Mouse (Mus musculus) CH12.LX (cell line): Measurements from ENCODE around the gene Nim1k. TPM values are rescaled to one million over a fixed set of nuclear protein-coding genes. Genes with fewer than 3 reads are reported as not detected.
A peak's percentile ranks its signal among the peaks of the same experiment; 100 is the strongest.

Experiments
- DNase-seq: peaks from one replicate; pipeline ENCODE4 v3.0.0-alpha.2; 2013; ENCODE audit errors: extremely low read depth
- H3K27ac ChIP-seq: 2 replicates; pipeline ENCODE4 v1.5.1; 2012; ENCODE audit warnings: low read depth, mild to moderate bottlenecking, control low read depth, moderate library complexity; ENCODE audit not compliant: insufficient read depth
- H3K27me3 ChIP-seq: replicated peaks from 2 replicates; pipeline ENCODE3; 2012; ENCODE audit warnings: inconsistent platforms
- H3K36me3 ChIP-seq, 2 experiments: replicated peaks in 1 of 2; 2 replicates each; pipeline versions ENCODE3 to v1.6.1; 2012; ENCODE audit warnings: inconsistent platforms in 1 of 2, low read length in 1 of 2, mild to moderate bottlenecking in 1 of 2, mixed read lengths in 1 of 2, moderate library complexity in 1 of 2; ENCODE audit not compliant: control insufficient read depth in 1 of 2, insufficient read depth in 1 of 2
- H3K4me1 ChIP-seq, 2 experiments: 2 replicates each; pipeline ENCODE4 v1.6.1; 2012; ENCODE audit warnings: inconsistent platforms in 1 of 2, moderate library complexity in 1 of 2; ENCODE audit not compliant: insufficient read depth in 2 of 2, control insufficient read depth in 1 of 2
- H3K4me2 ChIP-seq: 2 replicates; pipeline ENCODE4 v1.6.1; 2012; ENCODE audit warnings: low read depth, mild to moderate bottlenecking, control low read depth; ENCODE audit not compliant: poor library complexity, insufficient read depth, severe bottlenecking
- H3K4me3 ChIP-seq, 3 experiments: fragments of 150-350 bp in 1 of 3; sonication (generic) in 1 of 3; replicated peaks in 1 of 3; 2 replicates each; pipeline versions ENCODE3 to v1.5.1; 2011 to 2012; ENCODE audit warnings: low read depth in 2 of 3, low read length in 2 of 3, mild to moderate bottlenecking in 2 of 3, moderate library complexity in 2 of 3, control low read depth in 1 of 3, improper control_type of control experiment in 1 of 3, inconsistent platforms in 1 of 3, mixed read lengths in 1 of 3; ENCODE audit not compliant: poor library complexity in 1 of 3
- H3K79me2 ChIP-seq: replicated peaks from 2 replicates; pipeline ENCODE4 v1.6.1; 2012; ENCODE audit warnings: mild to moderate bottlenecking, moderate library complexity; ENCODE audit not compliant: control insufficient read depth, poor library complexity, insufficient read depth, severe bottlenecking; ENCODE audit errors: extremely low read depth
- H3K9ac ChIP-seq: 2 replicates; pipeline ENCODE4 v1.6.1; 2012; ENCODE audit warnings: low read depth, mild to moderate bottlenecking, control low read depth, moderate library complexity; ENCODE audit not compliant: insufficient read depth
- H3K9me3 ChIP-seq: replicated peaks from 2 replicates; pipeline ENCODE3; 2012; ENCODE audit warnings: low read length, inconsistent platforms, mixed read lengths
- BHLHE40 ChIP-seq: IDR thresholded peaks from 2 replicates; pipeline ENCODE4 v1.6.1; 2011; ENCODE audit warnings: mild to moderate bottlenecking, low read depth, low read length, improper control_type of control experiment
- CHD2 ChIP-seq: IDR thresholded peaks from 2 replicates; pipeline ENCODE4 v1.6.1; 2011; ENCODE audit warnings: low read length, improper control_type of control experiment
- CTCF ChIP-seq, 2 experiments: IDR thresholded peaks in 1 of 2; conservative IDR thresholded peaks in 1 of 2; 2 replicates each; pipeline ENCODE4 v1.5.1; 2011 to 2012; ENCODE audit warnings: low read depth in 2 of 2, low read length in 2 of 2, improper control_type of control experiment in 1 of 2, inconsistent platforms in 1 of 2, mild to moderate bottlenecking in 1 of 2, moderate library complexity in 1 of 2
- E2F4 ChIP-seq: IDR thresholded peaks from 2 replicates; pipeline ENCODE4 v1.6.1; 2011; ENCODE audit warnings: low read depth, low read length, improper control_type of control experiment; ENCODE audit not compliant: insufficient replicate concordance
- ELF1 ChIP-seq: IDR thresholded peaks from 2 replicates; pipeline ENCODE4 v1.6.1; 2014; ENCODE audit warnings: low read depth, mild to moderate bottlenecking, inconsistent platforms, low read length, improper control_type of control experiment
- HCFC1 ChIP-seq: IDR thresholded peaks from 2 replicates; pipeline ENCODE4 v1.6.1; 2012; ENCODE audit warnings: low read depth, mild to moderate bottlenecking, inconsistent platforms, low read length, improper control_type of control experiment
- IRF4 ChIP-seq: IDR thresholded peaks from 2 replicates; pipeline ENCODE4 v1.6.1; 2014; ENCODE audit warnings: low read depth, mild to moderate bottlenecking, inconsistent platforms, low read length, improper control_type of control experiment
- JUND ChIP-seq: conservative IDR thresholded peaks from 2 replicates; pipeline ENCODE4 v1.6.1; 2011; ENCODE audit warnings: low read depth, low read length, improper control_type of control experiment
- KAT2A ChIP-seq: IDR thresholded peaks from 2 replicates; pipeline ENCODE4 v1.6.1; 2012; ENCODE audit warnings: low read length, improper control_type of control experiment, inconsistent platforms; ENCODE audit not compliant: insufficient replicate concordance
- MAX ChIP-seq: IDR thresholded peaks from 2 replicates; pipeline ENCODE4 v1.6.1; 2011; ENCODE audit warnings: low read length, improper control_type of control experiment
- MYC ChIP-seq: IDR thresholded peaks from 2 replicates; pipeline ENCODE4 v1.6.1; 2011; ENCODE audit warnings: low read depth, mild to moderate bottlenecking, improper control_type of control experiment, low read length
- NRF1 ChIP-seq: IDR thresholded peaks from 2 replicates; pipeline ENCODE4 v1.6.1; 2014; ENCODE audit warnings: low read depth, mild to moderate bottlenecking, inconsistent platforms, low read length, improper control_type of control experiment, moderate library complexity
- PAX5 ChIP-seq: IDR thresholded peaks from 2 replicates; pipeline ENCODE4 v1.6.1; 2012; ENCODE audit warnings: low read length, inconsistent platforms, mixed read lengths
- POLR2A ChIP-seq: IDR thresholded peaks from 2 replicates; pipeline ENCODE4 v1.6.1; 2011; ENCODE audit warnings: low read depth, mild to moderate bottlenecking, improper control_type of control experiment, low read length
- POLR2AphosphoS2 ChIP-seq: IDR thresholded peaks from 2 replicates; pipeline ENCODE4 v1.6.1; 2011; ENCODE audit warnings: low read depth, low read length, improper control_type of control experiment
- RAD21 ChIP-seq: IDR thresholded peaks from 2 replicates; pipeline ENCODE4 v1.6.1; 2011; ENCODE audit warnings: low read depth, mild to moderate bottlenecking, low read length, improper control_type of control experiment, moderate library complexity
- SMC3 ChIP-seq: IDR thresholded peaks from 2 replicates; pipeline ENCODE4 v1.6.1; 2011; ENCODE audit warnings: low read depth, low read length, improper control_type of control experiment
- TBP ChIP-seq: conservative IDR thresholded peaks from 2 replicates; pipeline ENCODE4 v1.6.1; 2011; ENCODE audit warnings: low read depth, low read length, improper control_type of control experiment
- TCF12 ChIP-seq: IDR thresholded peaks from 2 replicates; pipeline ENCODE4 v1.6.1; 2014; ENCODE audit warnings: low read depth, mild to moderate bottlenecking, inconsistent platforms, low read length, improper control_type of control experiment
- UBTF ChIP-seq: IDR thresholded peaks from 2 replicates; pipeline ENCODE4 v1.6.1; 2012; ENCODE audit warnings: low read depth, mild to moderate bottlenecking, inconsistent platforms, low read length, improper control_type of control experiment, moderate library complexity
- USF1 ChIP-seq: IDR thresholded peaks from 2 replicates; pipeline ENCODE4 v1.6.1; 2014; ENCODE audit warnings: low read depth, mild to moderate bottlenecking, inconsistent platforms, low read length, improper control_type of control experiment
- ZKSCAN1 ChIP-seq: IDR thresholded peaks from 2 replicates; pipeline ENCODE4 v1.6.1; 2012; ENCODE audit warnings: low read depth, inconsistent platforms, low read length, improper control_type of control experiment, borderline replicate concordance
- dilution Hi-C: fragments of 300-500 bp; cut with MboI; formaldehyde crosslinking; loops from 2 replicates; pipeline ENCODE4 v1.14.3; 2020; ENCODE audit warnings: low sequenced_read_pairs; ENCODE audit not compliant: extremely low pct_unique_long_range_greater_than_20kb, extremely low pct_ligation_motif_present
- in situ Hi-C: fragments of 300-500 bp; cut with MboI; formaldehyde crosslinking; loops from 3 replicates; pipeline ENCODE4 v1.14.3; 2019; ENCODE audit warnings: low sequenced_read_pairs, low pct_ligation_motif_present, low pct_unique_long_range_greater_than_20kb, mixed read lengths
- polyA plus RNA-seq: library from polyadenylated mRNA; unstranded; fragments of >175 nt; gene quantifications from 2 replicates; pipeline ENCODE4 v1.2.1, GENCODE M21; 2012; ENCODE audit warnings: low read depth; ENCODE audit not compliant: insufficient read length
- total RNA-seq, 2 experiments: library from RNA; depleted of rRNA; stranded (reverse); fragments of 300-350 nt in 1 of 2; fragments of >200 nt in 1 of 2; gene quantifications; 2 replicates each; pipeline ENCODE4 v1.2.3; 2012 to 2014

Gene Nim1k
- total and polyA plus RNA-seq, 3 experiments = 0.04 to 0.16 (median 0.09) TPM

DNA sequence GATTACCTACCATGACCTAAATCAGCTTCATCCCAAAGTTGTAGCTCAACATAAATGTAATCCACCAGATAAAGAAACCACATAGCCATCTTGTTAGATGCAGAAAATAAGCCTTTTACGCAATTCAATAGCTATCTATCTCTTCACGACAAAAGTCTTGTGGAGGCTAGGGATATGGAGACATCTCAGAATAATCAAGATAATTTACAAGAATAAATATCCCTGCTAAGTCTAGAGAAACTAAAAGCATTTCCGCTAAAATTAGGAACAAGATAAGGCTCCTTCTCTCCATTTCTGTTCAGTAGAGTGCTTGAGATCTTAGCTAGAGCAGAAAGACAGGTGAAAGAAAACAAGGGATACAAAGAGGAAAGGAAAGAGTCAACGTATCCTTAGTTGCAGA is 8.8 kb downstream of the Nim1k start:
- Histone ChIP-seq H3K27ac (no peak overlapping the region), H3K4me3 (no peak overlapping the region), H3K4me2 (no peak overlapping the region), H3K27me3 (no peaks in the 10 kb centered on the region), H3K36me3 (peaks cover 0 to 33% of the 10 kb centered on the region in 2 experiments), H3K9ac (no peak overlapping the region), H3K9me3 (peaks cover 2% of the 10 kb centered on the region), H3K79me2 (no peaks in the 10 kb centered on the region), H3K4me1 (peaks cover 0 to 24% of the 10 kb centered on the region in 2 experiments; a peak in 2 of 4 replicates)
- DNase-seq = no peak
- in situ Hi-C loops = loop anchor here (25.0 kb wide), 1 partner anchor 90 kb away; the partner anchor contains the start of genes AF067063 and D13Ertd608e
- TF ChIP-seq MAX = no peak
- no peak for TF ChIP-seq TCF12
- no peak for TF ChIP-seq NRF1
- no peak for TF ChIP-seq SMC3
- no peak for TF ChIP-seq USF1
- TF ChIP-seq MYC = no peak
- no peak for TF ChIP-seq KAT2A
- no peak for TF ChIP-seq POLR2A
- TF ChIP-seq POLR2AphosphoS2 = no peak
- no peak for TF ChIP-seq UBTF
- no peak for TF ChIP-seq IRF4
- no peak for TF ChIP-seq ZKSCAN1
- TF ChIP-seq JUND = no peak
- dilution Hi-C loops = no loop called here

DNA sequence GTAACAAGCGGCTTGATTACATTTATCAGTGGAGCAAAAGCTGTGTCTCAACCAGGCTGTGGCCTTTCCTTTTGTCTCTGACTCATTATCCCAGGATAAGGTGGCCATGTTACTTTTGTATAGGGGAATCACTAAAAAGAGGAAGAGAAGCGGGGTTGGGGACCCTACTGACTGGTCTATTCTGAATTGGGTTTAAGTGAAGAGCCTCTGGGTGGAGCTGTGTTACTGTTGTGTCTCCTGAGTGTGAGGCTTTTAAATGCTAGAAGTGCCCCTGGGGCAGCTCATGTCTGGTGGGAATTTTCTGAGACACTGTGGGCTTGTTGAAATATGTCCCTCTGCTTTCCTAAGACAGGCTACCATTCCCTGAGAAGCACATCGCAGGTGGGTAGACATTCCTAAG is 12.2 kb downstream of the Nim1k start:
- H3K4me3 ChIP-seq = peak overlapping the region in 2 of 3 experiments; percentile 51
- TF ChIP-seq CHD2 (no peak), BHLHE40 (no peak), CTCF (conservative IDR thresholded peaks at IDR 0.05 in 1 of 2, IDR thresholded peaks at IDR 0.05 in 1 of 2; ENCODE audit: low read depth in 2 of 2, low read length in 2 of 2) (peak in 1 of 2 experiments; percentile 58; a peak in 2 of 4 replicates), E2F4 (no peak), NRF1 (no peak), ELF1 (0 out of 2 replicates have a peak, but pooled peaks have one; percentile 16), SMC3 (peak; percentile 10; the same call in 1 of the 2 replicates), HCFC1 (no peak), PAX5 (no peak), TBP (no peak), RAD21 (peak; percentile 50)
- dilution Hi-C loops = no loop called here
- H3K27me3 ChIP-seq = no peaks in the 10 kb centered on the region
- H3K4me1 ChIP-seq = peaks cover 0 to 31% of the 10 kb centered on the region in 2 experiments; a peak in 2 of 4 replicates
- H3K36me3 ChIP-seq = peaks cover 0 to 15% of the 10 kb centered on the region in 2 experiments
- DNase-seq = peak; percentile 59
- H3K9ac ChIP-seq = no peak overlapping the region
- no peak overlapping the region for H3K27ac ChIP-seq
- in situ Hi-C loops = loop anchor here (25.0 kb wide), 1 partner anchor 94 kb away; the partner anchor contains the start of genes AF067063 and D13Ertd608e
- peak overlapping the region; percentile 93 for H3K4me2 ChIP-seq
- H3K79me2 ChIP-seq = no peaks in the 10 kb centered on the region
- peaks cover 2% of the 10 kb centered on the region for H3K9me3 ChIP-seq
